Mouse (Mus musculus) stomach, embryonic 15.5 days (tissue): Measurements from ENCODE around the gene Alcam. TPM values are rescaled to one million over a fixed set of nuclear protein-coding genes. Genes with fewer than 3 reads are reported as not detected.

ENCODE experiments used
- ATAC-seq: fragments of 200-750 bp; cut with Nextera tagmentation; 2 replicates; pipeline ENCODE4 v1.8.0; 2017; ENCODE audit warnings: low read depth, moderate number of reproducible peaks, moderate TSS enrichment; ENCODE audit not compliant: insufficient read depth, low FRiP score
- H3K27ac ChIP-seq: fragments of 300-500 bp; sonication (generic); 2 replicates; pipeline ENCODE4 v1.5.1; 2015; ENCODE audit warnings: mild to moderate bottlenecking, inconsistent platforms
- H3K27me3 ChIP-seq: fragments of 300-500 bp; sonication (generic); replicated peaks from 2 replicates; pipeline ENCODE4 v1.6.1; 2015; ENCODE audit warnings: inconsistent platforms
- H3K36me3 ChIP-seq: fragments of 300-500 bp; sonication (generic); 2 replicates; pipeline ENCODE4 v1.6.1; 2015; ENCODE audit warnings: inconsistent platforms
- H3K4me1 ChIP-seq: fragments of 300-500 bp; sonication (generic); 2 replicates; pipeline ENCODE4 v1.6.1; 2015; ENCODE audit warnings: inconsistent platforms
- H3K4me2 ChIP-seq: fragments of 300-500 bp; sonication (generic); 2 replicates; pipeline ENCODE4 v1.6.1; 2015; ENCODE audit warnings: mild to moderate bottlenecking, inconsistent platforms
- H3K4me3 ChIP-seq: fragments of 300-500 bp; sonication (generic); replicated peaks from 2 replicates; pipeline ENCODE4 v1.5.1; 2015; ENCODE audit warnings: inconsistent platforms
- H3K9ac ChIP-seq: fragments of 300-500 bp; sonication (generic); 2 replicates; pipeline ENCODE4 v1.6.1; 2015; ENCODE audit warnings: inconsistent platforms
- H3K9me3 ChIP-seq: fragments of 300-500 bp; sonication (generic); 2 replicates; pipeline ENCODE4 v1.6.1; 2016; ENCODE audit warnings: inconsistent platforms
- WGBS: fragments of 180-500 bp; shearing (Covaris S2); methylation state at CpG from one replicate; pipeline ENCODE4 v1.1.7; 2015; 5-methylcytosine and 5-hydroxymethylcytosine counted together
- polyA plus RNA-seq: library from polyadenylated mRNA; unstranded; fragments of >200 nt; fragmentation: Nextera tagmentation; extraction: Ambion mirVana; gene quantifications from 2 replicates; pipeline ENCODE4 v1.2.1, GENCODE M21; 2015

Alcam gene
- polyA plus RNA-seq, 1 experiment from 2014 or later, result 43.4 TPM

DNA sequence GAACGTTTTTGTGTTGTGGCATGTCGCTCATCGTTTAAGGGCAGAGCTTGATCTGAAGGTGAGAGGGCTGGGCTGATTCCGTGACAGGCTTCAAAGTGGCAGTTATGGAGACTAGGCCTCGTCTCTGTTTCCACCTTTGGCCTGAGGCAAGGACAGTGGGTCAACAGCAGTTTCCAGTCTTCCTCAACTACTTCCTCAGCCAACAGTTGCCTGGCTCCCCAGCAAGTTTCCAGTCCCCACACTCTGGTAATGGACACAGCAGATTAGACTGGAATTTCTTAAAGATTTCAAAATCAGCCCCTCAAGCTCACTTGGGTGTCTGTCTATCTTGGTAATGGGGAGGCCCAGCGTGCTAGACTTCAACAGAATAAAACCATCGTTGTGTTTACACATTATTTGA, 224.4 kb downstream of the Alcam start:
- Histone ChIP-seq H3K4me1 (no peaks in the 10 kb centered on the region), H3K27me3 (no peaks in the 10 kb centered on the region), H3K36me3 (no peaks in the 10 kb centered on the region), H3K9ac (no peak overlapping the region), H3K27ac (no peak overlapping the region), H3K4me3 (no peak overlapping the region), H3K4me2 (no peak overlapping the region), H3K9me3 (no peaks in the 10 kb centered on the region)
- 59% methylated on average over 7 of the region's 7 CpGs for WGBS
- ATAC-seq, result no peak

DNA sequence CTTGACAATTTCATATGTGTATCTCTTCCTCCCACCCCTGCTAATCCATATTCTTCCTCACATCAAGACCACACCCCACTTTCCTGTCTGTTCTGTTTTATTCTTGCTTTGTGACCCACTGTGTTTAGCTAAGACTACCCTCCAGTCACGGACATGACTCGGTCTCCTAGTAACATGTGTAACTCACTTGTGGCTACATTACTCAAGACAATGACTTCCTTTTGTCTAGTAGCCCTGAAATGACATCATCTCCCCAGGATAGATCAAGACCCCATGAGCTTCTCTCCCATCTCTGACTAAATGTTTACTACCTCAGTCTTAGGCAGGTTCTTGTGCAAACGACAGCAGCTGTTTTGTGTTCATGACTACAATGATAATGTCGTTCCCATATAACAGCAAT, 231.0 kb downstream of the Alcam start:
- H3K27me3 ChIP-seq, result no peaks in the 10 kb centered on the region
- H3K27ac ChIP-seq, result no peak overlapping the region
- no peaks in the 10 kb centered on the region for H3K36me3 ChIP-seq
- H3K4me2 ChIP-seq, result no peak overlapping the region
- no peaks in the 10 kb centered on the region for H3K4me1 ChIP-seq
- no peak for ATAC-seq
- 71% methylated on average over 4 of the region's 4 CpGs for WGBS
- H3K9me3 ChIP-seq, result no peaks in the 10 kb centered on the region
- no peak overlapping the region for H3K9ac ChIP-seq
- H3K4me3 ChIP-seq, result no peak overlapping the region

DNA sequence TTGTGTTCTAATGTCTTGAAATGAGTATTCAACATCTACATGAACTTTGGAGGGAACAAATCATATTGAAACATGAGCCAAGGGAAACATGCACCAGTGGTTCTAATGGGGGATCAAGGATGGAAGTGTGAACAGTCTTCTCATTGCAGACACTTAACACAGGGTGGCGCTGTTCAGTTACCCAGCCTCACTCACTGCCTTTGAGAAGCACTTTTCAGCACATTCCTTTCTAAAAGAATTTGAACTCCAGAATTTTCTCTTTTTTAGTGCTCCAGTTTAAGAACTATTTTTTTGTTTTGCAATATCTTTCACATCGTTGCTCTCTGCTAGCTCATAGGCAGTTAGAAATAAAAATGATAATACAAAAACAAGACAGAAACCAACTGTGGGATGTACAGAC, 234.8 kb downstream of the Alcam start:
- Histone ChIP-seq H3K4me2 (no peak overlapping the region), H3K27me3 (no peaks in the 10 kb centered on the region), H3K4me1 (no peaks in the 10 kb centered on the region), H3K27ac (no peak overlapping the region), H3K9me3 (no peaks in the 10 kb centered on the region), H3K9ac (no peak overlapping the region), H3K36me3 (no peaks in the 10 kb centered on the region), H3K4me3 (no peak overlapping the region)
- WGBS, result 24% methylated on average over 2 of the region's 2 CpGs
- ATAC-seq, result no peak

DNA sequence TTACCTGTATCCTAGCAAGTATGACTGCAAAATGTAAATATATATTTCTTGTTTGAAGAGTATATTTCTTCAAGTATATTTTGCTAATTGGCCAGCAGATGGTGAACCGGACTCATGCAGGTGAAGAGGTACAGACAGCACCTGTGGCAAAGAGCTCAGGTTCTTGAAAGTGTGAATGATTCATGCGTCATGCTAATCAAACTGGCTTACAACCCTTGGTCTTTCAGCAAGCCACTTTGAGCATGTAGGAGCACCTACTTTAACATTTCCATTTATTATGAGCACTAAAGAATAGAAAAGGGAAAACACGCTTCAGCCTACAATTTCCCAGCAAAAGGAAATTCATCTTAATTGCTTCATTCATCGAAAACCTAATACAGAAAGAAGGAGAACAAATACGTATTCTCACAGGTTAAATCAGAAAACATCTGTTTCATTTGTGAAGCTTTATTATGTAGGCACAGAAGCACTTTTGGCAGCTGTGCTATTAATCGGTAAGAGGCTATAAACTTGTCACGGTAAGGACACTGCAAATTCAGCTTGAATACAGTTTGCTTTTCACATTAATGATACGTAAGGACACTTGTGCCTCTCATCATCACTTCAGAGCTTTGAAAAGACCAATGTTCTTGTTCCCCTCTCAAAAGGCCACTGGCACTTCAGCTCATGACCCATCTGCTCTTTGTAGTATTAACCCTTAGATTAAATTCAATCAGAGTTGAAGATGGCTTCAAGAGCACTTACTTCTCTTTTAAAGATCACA, 242.8 kb downstream of the Alcam start:
- 72% methylated on average over 8 of the region's 8 CpGs for WGBS
- Histone ChIP-seq H3K27ac (no peak overlapping the region), H3K27me3 (no peaks in the 10 kb centered on the region), H3K4me2 (no peak overlapping the region), H3K9ac (no peak overlapping the region), H3K4me1 (no peaks in the 10 kb centered on the region), H3K4me3 (no peak overlapping the region), H3K9me3 (no peaks in the 10 kb centered on the region), H3K36me3 (no peaks in the 10 kb centered on the region)
- no peak for ATAC-seq

DNA sequence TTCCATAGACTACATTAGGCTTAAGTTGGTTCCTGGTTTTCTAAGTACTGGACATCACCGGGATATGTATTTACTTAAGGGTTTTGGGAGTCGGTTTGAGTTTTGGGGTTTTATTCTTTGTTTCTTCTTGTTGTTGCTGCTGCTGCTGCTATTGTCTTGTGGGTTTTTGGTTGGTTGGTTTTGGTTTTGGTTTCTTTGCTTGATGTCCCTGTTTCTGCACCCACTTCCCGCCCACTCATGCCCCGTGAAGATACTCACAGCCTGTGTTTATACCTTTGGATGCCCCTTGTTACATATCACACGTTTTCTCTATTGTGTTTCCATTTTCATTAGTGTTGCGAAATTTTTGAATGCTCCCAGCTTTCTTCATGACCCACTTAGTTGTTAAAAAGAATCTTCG, 253.8 kb downstream of the Alcam start:
- no peak for ATAC-seq
- no peak overlapping the region for H3K27ac ChIP-seq
- no peak overlapping the region for H3K4me2 ChIP-seq
- no peak overlapping the region for H3K4me3 ChIP-seq
- 90% methylated on average over 7 of the region's 7 CpGs for WGBS
- no peaks in the 10 kb centered on the region for H3K4me1 ChIP-seq
- peaks cover 19% of the 10 kb centered on the region for H3K36me3 ChIP-seq
- no peaks in the 10 kb centered on the region for H3K27me3 ChIP-seq
- no peaks in the 10 kb centered on the region for H3K9me3 ChIP-seq
- no peak overlapping the region for H3K9ac ChIP-seq
